Mouse (Mus musculus) adrenal gland, postnatal 14 days (tissue): ENCODE data around the gene Dgkg. TPM values are rescaled to one million over a fixed set of nuclear protein-coding genes. Genes with fewer than 3 reads are reported as not detected.
A peak's percentile ranks its signal among the peaks of the same experiment; 100 is the strongest.

Experiments
- DNase-seq: peaks from one replicate; pipeline ENCODE4 v3.0.0; 2021; ENCODE audit warnings: mixed read lengths
- long read RNA-seq, 2 experiments: library from polyadenylated mRNA; stranded (forward); transcript quantifications; one replicate each; pipeline ENCODE4 v2.0.0; 2021
- total RNA-seq: library from RNA; stranded (reverse); gene quantifications from 2 replicates; pipeline ENCODE4 v1.2.3, GENCODE M21; 2021

The Dgkg gene
- 3.1 and 3.9 TPM in 2 replicates for total RNA-seq
- long read RNA-seq, experiment 1, partial matches to known transcripts, result 1 of 1 reads
- long read RNA-seq, experiment 1, other reads (novel, unspliced or antisense), result 0 of 1 reads
- long read RNA-seq, experiment 2, partial matches to known transcripts, result 0 of 1 reads
- long read RNA-seq, experiment 2, other reads (novel, unspliced or antisense), result 1 of 1 reads

DNA sequence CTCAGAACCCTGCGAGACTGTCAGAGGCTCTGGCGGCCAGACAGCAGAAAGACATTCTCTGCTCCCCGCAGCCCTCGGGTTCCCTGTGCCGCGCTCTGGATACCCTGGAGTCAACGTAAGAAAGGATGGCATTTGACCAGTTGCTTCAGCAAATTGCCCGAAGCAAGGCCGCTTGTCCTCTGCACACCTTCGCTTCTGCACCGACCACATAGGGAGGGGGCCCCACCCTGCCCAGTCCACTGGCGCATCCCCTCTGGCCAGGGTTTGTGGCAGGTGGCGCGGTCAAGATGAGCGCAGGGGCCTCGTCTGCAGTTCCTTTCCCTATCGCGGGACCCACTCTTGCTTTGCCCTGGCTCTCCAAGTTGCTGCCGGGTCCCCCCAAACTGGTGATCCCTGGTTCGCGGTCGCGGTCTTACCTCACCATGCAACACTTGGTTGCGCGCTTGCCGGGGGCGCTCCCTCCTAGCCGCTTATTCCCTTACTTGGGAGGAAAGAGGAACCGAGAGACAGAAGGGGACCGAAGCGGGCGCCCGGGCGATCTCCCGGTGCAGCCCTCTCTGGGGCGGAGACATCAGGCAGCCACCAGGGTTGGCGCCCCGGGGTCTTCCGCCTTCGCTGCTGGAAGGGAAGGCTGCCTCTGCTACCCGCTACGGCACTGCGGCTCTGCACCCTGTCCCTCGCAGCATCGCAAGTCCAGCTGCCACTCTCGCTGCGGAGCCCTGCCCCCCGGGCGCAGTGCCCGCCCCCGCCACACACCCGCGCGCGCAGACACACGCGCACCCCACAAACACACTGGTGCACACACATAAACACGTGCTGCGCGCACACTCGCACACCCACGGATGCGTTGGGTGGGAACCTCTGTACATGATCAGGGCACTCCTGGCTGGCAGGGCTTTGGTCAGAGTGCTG is at the start of gene Dgkg:
Dgkg (minus strand) TSS at position 689 of the 912 bp plus-strand sequence.
- peak; percentile 49 for DNase-seq

DNA sequence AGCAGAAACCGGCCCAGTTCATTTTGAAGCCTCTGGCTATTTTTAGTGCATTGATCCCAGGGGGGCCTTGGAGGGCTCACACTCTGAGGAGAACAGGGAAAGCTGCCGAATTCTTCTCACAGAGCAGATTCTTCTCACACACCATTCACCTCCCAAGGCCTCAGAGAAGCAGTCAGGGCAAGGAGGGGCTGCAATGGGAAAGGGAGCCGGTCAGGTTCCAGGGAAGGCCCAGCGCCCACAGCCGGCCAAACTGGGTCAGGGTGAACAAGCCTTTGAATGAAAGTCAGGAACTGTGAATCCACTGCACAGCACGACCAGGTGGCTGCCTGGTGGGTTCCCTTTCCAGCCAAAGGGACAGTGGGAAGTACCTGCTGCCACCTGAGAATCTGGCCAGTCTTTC is 47.9 kb upstream of the Dgkg start:
- peak; percentile 17 for DNase-seq

- DNase-seq, result no peak
Measured at GRCm38 (mm10) chr16:22704136-22704535, 47.1 kb upstream of the Dgkg start.

DNA sequence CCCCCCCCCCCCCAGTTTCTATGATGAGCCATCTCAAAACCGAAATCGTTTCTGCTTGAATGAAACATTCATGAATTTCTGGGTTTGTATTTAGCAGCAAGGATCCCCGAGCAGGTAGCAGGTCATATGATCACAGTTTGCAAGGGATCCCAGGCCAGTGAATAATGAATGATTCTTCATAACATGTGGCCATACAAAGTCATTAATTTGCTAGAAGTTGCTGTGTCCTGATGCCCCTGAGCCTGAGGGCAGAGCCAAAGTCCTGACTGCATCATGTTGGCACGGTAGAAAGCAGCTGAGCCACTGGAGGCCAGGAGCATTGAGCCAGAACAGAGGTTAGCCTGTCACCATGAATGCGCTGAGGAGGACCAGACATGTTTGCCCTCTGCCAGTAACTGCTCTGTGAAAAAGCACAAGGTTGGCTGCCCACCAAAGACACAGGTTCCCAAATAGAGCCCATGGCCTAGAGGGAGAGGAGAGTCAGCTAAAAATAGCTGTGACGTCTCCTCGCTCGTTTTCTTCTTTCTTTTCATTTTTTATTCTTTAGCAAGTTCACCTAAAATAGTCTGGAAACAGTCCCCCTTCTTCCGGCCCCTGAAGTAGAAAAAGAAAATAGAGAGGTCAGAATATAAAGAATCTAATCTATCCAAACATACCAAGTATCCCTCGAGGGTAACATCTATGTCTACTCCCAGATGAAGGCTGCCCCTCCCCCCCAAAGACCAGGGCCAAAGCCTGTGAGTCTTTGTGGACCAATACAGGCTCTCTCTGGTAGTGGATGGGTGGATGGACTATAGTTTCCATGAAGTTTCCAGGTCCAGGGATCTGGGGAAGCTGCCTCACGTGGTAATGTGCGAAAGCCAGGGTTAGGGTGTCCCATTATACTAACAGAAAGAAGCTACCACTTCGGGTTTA is 42.1 kb upstream of the Dgkg start:
- peak; percentile 36 for DNase-seq

GRCm38 (mm10) chr16:22698101-22698500 is 41.1 kb upstream of the Dgkg start:
- no peak for DNase-seq

GRCm38 (mm10) chr16:22689622-22690021 is 32.6 kb upstream of the Dgkg start:
- DNase-seq, result no peak

GRCm38 (mm10) chr16:22687711-22688230 is 30.8 kb upstream of the Dgkg start:
- no peak for DNase-seq

- no peak for DNase-seq
Measured at GRCm38 (mm10) chr16:22683605-22684004, 26.6 kb upstream of the Dgkg start.

GRCm38 (mm10) chr16:22682727-22683126 is 25.7 kb upstream of the Dgkg start:
- no peak for DNase-seq

DNA sequence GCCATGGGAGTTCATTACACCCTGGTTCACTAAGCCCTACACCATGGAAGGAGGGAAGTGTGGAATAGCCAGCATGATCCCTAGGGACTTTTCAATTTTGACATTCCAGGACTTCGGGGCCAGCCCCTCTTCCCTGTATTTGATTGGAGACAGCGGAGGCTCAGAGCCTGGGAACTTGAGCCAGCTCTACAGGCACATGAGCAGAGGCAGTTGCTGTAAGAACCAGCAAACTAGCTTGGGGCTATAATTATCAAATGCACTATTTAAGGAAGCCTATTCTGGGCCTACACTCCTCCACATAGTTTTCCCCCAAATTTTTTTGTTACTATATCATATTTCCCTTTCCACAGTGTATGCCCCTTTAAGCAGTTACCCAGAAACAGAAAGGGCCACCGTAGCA is 22.6 kb upstream of the Dgkg start:
- no peak for DNase-seq

GRCm38 (mm10) chr16:22674636-22675035 is 17.6 kb upstream of the Dgkg start:
- no peak for DNase-seq

DNA sequence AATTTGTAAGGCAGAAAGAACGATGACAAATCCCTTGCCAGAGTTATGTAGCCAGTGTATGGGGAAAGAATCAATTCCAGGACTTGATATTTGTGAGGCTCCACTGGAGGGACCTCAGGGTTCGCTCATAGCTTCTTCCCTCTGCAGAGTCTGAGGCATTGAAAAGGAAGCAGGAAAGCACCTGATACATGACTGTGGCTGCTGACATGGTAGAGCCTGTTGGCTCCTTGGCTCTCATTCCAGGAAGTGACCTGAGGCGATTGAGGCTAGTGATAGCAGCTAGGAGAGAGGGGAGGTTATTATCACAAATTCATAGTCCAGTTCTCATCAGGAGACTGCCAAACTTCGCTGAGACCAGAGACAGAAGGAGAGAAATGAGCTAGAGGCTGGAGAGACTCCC is 17.1 kb upstream of the Dgkg start:
- no peak for DNase-seq

- no peak for DNase-seq
Measured at GRCm38 (mm10) chr16:22664033-22664432, 7.0 kb upstream of the Dgkg start.

DNA sequence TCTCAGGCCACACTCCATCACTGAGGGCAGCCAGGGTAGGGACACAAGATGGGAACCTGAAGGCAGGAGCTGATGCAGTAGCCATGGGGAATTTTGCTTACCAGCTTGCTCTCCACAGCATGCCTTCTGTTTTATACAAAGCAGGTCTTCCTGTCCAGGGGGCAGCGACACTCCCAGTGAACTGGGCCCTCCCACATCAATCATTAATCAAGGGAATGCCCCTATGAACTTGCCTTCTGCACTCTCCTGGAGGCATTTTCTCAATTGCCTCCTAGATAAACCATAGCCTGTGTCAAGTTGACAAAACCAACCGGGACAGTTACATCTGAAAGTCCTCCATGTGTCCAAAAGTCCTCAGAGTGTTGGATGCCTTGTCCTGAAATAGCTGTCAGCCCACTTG is 6.1 kb upstream of the Dgkg start:
- DNase-seq, result no peak

DNA sequence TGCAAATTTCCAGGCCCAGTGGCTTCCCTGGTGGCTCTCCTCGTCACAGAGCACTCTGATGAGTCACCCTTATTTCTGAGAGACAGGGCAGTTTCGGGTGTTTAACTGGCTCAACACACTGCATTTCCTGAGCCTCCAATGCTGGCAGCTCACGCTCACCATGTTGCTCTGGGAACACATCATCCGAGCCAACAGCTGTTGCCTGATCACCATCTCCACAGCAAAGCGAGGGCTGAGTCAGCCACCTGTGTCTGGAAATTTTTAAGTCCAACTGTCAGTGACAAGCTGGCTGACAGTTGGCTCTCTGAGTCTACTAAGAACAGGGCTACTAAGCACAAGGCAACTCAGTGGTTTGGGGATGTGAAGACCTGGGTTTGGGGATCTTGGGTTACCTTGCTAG is 4.1 kb upstream of the Dgkg start:
- no peak for DNase-seq

DNA sequence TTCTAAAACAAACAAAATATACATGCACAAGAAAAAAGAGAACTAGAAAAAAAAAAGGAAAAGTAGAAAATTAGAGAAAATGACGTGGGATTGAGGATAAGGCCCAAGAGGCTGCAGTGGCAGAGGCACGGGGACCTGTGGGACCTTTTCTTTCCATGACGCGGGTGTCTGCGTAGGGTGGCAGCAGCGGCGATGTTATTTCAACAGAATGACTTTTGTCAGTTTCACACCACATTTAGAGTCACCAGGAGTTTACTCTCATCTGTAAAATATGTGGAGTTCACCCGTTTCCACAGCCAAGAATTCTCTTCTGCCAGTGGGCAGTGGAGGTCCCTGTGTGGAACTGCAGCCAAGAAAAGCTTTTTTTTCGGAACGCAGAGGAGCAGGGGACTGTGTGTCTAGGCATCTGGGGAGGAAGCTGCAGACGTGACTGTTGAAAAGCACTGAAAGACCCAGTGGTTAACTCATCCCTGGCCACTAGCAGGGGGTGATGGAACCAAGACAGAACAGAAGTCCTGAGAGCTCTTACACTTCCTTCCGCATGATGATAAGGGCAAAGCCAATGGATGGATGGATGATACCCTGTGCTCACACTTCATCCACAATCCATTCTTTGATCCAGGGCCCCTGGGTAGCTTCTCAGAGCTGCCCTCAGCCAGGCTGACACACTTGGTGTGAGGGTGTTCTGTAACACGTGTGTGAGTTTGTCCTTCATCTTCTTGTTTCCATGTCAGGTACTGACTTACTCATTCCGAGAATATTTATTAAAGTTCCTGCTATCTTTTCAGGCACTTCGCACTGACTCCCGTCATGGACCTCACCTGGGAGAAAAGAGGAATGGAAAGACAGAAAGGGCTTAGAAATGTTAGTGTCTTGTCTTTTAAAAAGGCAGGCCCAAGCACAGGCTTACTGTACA is 1.1 kb upstream of the Dgkg start:
- DNase-seq, result no peak

DNA sequence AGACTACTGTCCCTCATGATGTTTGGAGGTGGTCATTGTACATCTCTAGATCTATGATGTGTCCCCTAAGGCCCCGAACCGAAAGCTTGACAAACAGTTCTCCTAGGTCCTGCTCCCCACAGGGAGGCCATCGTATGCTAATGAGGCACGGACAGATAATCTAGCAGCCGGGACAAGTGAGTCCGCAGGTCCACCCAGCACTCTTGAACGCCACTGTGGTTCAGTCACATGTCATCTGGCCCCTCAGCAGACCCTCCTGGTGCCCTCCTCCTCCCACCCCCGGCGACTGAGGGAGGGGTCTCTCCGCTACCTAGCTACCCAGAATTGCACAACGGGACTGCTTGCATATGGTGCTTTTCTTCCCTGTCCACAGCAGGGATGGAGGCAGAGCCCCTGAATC is 1.2 kb downstream of the Dgkg start:
- DNase-seq, result no peak

DNA sequence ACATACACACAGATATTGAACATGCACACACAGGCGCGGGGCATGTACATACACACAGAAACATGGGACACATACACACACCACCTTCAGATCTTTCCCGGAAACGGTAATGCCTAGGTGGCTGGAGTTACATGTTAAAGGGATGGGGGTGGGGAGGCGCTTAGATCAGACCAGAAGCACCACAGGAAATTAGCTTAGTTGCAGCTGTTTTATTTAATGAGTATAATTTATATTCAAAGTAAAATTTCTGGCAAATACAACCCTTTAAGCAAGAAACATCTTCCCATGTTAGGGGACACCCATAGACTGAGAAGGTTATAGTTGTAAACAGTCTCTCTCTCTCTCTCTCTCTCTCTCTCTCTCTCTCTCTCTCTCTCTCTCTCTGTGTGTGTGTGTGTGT is 1.8 kb downstream of the Dgkg start:
- no peak for DNase-seq

GRCm38 (mm10) chr16:22654477-22654835 is 2.6 kb downstream of the Dgkg start:
- DNase-seq, result no peak

DNA sequence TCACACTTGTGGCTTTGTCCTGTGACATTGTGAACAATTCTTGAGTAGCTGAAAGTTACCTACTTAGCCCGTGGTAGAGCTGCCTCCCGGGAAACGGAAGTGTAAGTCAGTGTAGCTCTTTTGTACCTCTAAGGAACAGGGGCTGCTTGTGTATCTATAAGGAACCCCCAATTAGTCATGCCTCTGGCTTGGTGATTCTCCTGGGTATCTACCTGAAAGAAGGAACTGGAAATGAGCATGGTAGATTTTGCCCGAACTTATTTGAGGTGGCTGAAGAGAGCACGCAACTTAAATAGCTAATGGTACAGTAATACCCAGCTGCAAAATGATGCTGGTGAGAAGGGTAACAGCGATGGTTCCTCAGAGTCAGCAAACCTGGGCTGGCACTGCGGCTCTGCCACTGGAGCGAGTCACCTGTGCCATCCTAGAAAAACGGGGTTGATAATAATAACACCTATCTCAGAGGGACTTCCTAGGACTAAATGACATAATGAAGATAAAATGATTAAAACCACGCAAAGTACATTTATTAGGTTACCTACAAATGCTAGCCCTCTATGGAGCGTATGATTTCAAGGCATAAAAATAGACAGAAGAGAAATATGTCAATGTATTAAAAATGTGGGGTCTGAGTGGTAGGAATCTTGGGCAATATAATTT is 3.1 kb downstream of the Dgkg start:
- DNase-seq, result no peak

DNA sequence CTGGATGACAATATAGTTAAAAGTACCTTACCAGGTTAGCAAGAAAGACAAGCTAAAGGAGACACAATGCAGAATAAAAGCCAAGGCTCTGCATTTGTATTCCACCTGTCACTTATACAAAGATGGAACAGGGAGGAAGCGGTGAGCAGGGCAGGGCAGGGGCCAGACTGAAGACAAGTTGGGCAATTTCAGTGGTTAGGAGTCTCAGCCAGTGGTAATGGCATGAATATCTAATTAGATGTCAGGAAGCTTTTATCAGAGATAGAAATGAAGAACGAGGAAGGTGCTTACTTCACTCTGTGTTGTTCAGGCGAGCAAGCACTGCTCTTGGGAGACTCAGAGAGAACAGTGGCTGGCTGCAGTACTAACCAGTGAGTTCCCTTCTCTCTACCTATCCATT is 5.8 kb downstream of the Dgkg start:
- DNase-seq, result no peak
